Mouse (Mus musculus) left cerebral cortex, adult 2 months (tissue): ENCODE measurements around the gene Tap1. TPM values are rescaled to one million over a fixed set of nuclear protein-coding genes. Genes with fewer than 3 reads are reported as not detected.
A peak's percentile ranks its signal among the peaks of the same experiment; 100 is the strongest.
"Not testable (repeated sequence)": the region's sequence is repeated elsewhere in the genome, so short reads cannot be mapped to it uniquely, and the experiment has no call there.

ENCODE experiments used
- DNase-seq, 2 experiments: peaks; one replicate each; pipeline ENCODE4 v3.0.0; 2021 to 2022; ENCODE audit warnings: low spot score in 2 of 2, mixed read lengths in 1 of 2; ENCODE audit errors: extremely low spot score in 1 of 2
- H3K27ac ChIP-seq: fragments of 200-600 bp; 2 replicates; pipeline ENCODE4 v1.8.1; 2022
- H3K4me3 ChIP-seq: fragments of 200-600 bp; 2 replicates; pipeline ENCODE4 v1.8.1; 2022
- CTCF ChIP-seq: fragments of 200-600 bp; IDR thresholded peaks from 2 replicates; pipeline ENCODE4 v1.8.1; 2022; ENCODE audit warnings: antibody characterized with exemption, mild to moderate bottlenecking, moderate library complexity
- intact Hi-C: fragments of 180-260 bp; cut with DNase I; formaldehyde crosslinking; loops from one replicate; pipeline ENCODE4 v1.15.1; 2025
- total RNA-seq, 2 experiments: library from RNA; stranded (reverse); gene quantifications; 2 replicates each; pipeline ENCODE4 v1.2.3; 2021

Gene Tap1
- total RNA-seq, 2 experiments from 2014 or later, result 2.1 to 3.4 TPM

- TF ChIP-seq CTCF, result no peak
- intact Hi-C loops, result no loop called here
- Histone ChIP-seq H3K27ac (no peak overlapping the region), H3K4me3 (no peak overlapping the region)
- DNase-seq, result no peak
Observed at GRCm38 (mm10) chr17:34207866-34208265, 20.5 kb downstream of the Tap1 start.

DNA sequence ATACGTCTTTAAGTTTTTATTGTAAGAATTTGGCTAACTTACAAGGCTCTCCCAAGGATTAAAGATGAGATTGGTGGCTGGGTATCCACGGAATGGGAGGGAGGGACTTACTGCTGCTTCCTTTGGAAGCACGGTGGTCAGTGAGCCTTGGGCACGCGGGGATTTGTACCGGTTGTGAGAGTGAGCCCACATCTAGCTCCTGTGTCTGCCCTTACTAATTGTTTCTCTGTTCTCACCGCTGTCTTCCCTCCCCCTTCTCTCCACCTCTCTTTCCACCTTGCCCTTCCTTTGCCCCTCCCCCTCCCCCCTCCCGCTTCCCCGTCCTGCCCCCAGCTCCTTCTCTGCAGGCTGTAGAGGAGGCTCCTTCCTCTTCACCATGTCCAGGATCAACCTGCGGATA is 21.1 kb downstream of the Tap1 start:
- no peak for DNase-seq
- intact Hi-C loops, result no loop called here
- no peak for TF ChIP-seq CTCF
- Histone ChIP-seq H3K27ac (no peak overlapping the region), H3K4me3 (no peak overlapping the region)

DNA sequence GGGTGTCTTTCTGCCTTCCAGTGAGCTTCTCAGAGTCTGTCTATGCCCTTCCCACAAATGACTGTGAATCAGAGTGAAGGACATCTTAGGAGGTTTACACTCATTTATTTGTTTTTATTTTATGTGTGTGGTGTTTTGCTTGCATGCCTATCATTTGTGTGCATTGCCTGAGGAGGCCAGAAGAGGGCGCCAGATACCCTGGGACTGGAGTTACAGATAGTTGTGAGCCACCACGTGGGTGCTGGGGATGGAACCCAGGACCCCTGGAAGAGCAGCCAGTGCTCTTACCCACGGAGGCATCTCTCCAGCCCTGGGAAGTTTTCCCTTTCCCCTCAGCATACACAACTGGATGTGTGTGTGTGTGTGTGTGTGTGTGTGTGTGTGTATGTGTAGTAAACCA is 22.3 kb downstream of the Tap1 start:
- no peak overlapping the region for H3K4me3 ChIP-seq
- no peak for DNase-seq
- intact Hi-C loops, result no loop called here
- H3K27ac ChIP-seq, result no peak overlapping the region
- peak; percentile 29 for TF ChIP-seq CTCF

- intact Hi-C loops, result no loop called here
- TF ChIP-seq CTCF, result no peak
- no peak for DNase-seq
- Histone ChIP-seq H3K4me3 (no peak overlapping the region), H3K27ac (no peak overlapping the region)
Observed at GRCm38 (mm10) chr17:34210599-34210998, 23.2 kb downstream of the Tap1 start.

DNA sequence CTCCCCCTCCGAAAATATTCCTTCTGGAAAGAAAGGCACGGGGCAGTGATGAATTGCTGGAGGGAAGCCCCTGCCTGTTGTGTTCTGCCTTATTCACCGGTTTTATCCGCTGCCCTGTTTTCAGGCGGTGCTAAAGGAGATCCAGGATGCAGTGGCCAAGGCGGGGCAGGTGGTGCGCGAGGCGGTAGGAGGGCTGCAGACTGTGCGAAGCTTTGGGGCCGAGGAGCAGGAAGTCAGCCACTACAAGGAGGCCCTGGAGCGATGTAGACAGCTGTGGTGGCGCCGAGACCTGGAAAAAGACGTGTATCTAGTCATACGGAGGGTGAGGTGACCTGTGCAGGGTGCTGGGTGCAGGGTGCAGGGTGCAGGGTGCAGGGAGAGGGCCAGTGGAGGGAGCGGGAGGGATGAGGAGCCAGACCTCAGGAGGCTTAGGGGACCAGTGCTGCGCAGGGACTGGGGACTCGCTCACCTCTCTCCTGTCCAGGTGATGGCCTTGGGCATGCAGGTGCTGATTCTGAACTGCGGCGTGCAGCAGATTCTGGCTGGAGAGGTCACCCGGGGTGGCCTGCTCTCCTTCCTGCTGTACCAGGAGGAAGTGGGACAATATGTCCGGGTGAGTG is 24.5 kb downstream of the Tap1 start:
- DNase-seq, result no peak
- intact Hi-C loops, result no loop called here
- no peak overlapping the region for H3K27ac ChIP-seq
- no peak overlapping the region for H3K4me3 ChIP-seq
- no peak for TF ChIP-seq CTCF

DNA sequence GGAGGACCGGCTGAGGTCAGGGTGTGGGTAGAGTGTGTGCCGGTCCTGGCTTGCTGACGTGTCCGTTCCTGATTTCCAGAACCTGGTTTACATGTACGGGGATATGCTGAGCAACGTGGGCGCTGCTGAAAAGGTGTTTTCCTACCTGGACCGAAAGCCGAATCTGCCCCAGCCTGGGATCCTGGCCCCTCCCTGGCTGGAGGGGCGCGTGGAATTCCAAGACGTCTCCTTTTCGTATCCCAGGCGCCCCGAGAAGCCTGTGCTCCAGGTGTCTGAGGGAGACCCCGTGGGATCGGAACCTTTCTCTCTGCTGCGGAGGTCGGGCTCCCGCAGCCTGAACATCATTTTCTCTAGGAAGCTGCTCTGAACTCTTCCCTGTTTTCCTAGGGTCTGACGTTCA is 26.6 kb downstream of the Tap1 start:
- no peak for TF ChIP-seq CTCF
- intact Hi-C loops, result no loop called here
- Histone ChIP-seq H3K27ac (no peak overlapping the region), H3K4me3 (no peak overlapping the region)
- no peak for DNase-seq

- DNase-seq, result no peak
- Histone ChIP-seq H3K4me3 (no peak overlapping the region), H3K27ac (no peak overlapping the region)
- TF ChIP-seq CTCF, result no peak
- intact Hi-C loops, result no loop called here
Observed at GRCm38 (mm10) chr17:34215176-34215575, 27.8 kb downstream of the Tap1 start.

GRCm38 (mm10) chr17:34217216-34217928 is 30.0 kb downstream of the Tap1 start:
- H3K27ac ChIP-seq, result no peak overlapping the region
- H3K4me3 ChIP-seq, result no peak overlapping the region
- DNase-seq, result no peak
- no peak for TF ChIP-seq CTCF
- intact Hi-C loops, result no loop called here

- no peak overlapping the region for H3K4me3 ChIP-seq
- no peak for TF ChIP-seq CTCF
- DNase-seq, result no peak
- no peak overlapping the region for H3K27ac ChIP-seq
- intact Hi-C loops, result no loop called here
Observed at GRCm38 (mm10) chr17:34217986-34218385, 30.6 kb downstream of the Tap1 start.

DNA sequence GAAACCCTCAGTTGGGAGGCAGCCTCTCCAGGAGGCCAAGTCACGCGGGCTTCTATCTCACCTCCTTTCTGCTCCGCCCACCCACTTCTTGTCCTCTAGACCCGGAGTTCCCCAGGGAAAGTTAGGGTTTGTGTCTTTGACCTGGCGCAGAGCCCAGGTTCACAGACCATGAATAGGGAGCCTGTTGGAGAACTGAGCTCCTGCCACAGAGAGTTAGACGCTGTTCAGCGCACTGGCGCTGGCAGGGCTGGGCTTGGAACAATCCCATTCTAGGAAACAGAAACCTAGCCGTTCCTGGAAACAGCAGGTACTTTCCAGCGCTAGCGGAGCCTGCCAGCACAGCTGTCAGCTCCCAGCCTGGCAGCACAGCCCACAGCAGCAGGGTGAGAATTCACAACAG is 31.3 kb downstream of the Tap1 start:
- Histone ChIP-seq H3K4me3 (no peak overlapping the region), H3K27ac (peak overlapping the region; percentile 6; the same call in 1 of the 2 replicates)
- intact Hi-C loops, result no loop called here
- DNase-seq, result peak; percentile 22 to 39
- no peak for TF ChIP-seq CTCF

- DNase-seq, intact Hi-C loops, H3K4me3 ChIP-seq: not testable (repeated sequence)
- TF ChIP-seq CTCF, result peak; percentile 57
- peak overlapping the region; percentile 6; the same call in 1 of the 2 replicates for H3K27ac ChIP-seq
Observed at GRCm38 (mm10) chr17:34219096-34219495, 31.7 kb downstream of the Tap1 start.

- intact Hi-C loops, H3K4me3 ChIP-seq, DNase-seq, H3K27ac ChIP-seq: not testable (repeated sequence)
Observed at GRCm38 (mm10) chr17:34219801-34220200, 32.4 kb downstream of the Tap1 start.

DNA sequence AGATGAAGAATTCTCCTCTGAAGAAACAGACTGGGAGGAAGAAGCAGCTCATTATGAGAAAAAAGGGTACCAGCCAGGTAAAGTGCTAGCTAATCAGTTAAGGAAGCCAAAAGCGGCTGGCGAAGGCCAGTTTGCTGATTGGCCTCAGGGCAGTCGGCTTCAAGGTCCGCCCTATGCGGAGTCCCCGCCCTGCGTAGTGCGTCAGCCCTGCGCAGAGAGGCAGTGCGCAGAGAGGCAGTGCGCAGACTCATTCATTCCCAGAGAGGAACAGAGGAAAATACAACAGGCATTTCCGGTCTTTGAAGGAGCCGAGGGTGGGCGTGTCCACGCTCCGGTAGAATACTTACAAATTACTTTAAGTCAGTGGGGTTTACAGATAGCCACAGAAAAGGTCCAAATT is 33.0 kb downstream of the Tap1 start:
- H3K27ac ChIP-seq, DNase-seq, H3K4me3 ChIP-seq, intact Hi-C loops: not testable (repeated sequence)
